14 mouse cellular contexts compared by ENCODE assay signal in the genomic region with DNA sequence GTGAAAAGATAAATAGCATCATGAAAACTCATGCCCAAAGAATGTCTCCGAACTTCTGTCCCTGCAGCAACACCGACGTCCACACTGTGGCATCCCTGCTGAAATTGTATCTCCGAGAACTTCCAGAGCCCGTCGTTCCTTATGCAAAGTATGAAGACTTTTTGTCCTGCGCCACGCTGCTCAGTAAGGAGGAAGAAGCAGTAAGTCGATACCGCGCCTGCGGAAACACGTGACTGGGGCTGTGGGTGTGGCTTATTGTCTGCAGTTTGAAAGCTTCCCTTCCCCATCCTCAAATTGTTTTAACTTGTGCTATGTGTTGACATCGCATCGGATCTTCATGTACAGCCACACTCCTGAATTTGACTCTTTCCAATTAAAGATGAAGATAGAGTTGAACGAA.
DNase-seq lines count a peak whose midpoint lies in the region; ATAC-seq and TF ChIP-seq lines count a peak whose summit lies in the region.
"Had no signal": no experiment of that assay in that cellular context is flagged by ENCODE, and none has a peak within 500 bp of the region (broad histone marks: within the 10 kb centered on the region; RNA-seq: fewer than 3 reads in every experiment).

No protein-coding gene starts in this region.

- in situ Hi-C loops in ES-E14 (cut with MboI; ENCODE audit: low sequenced_read_pairs in 2 of 2, unreplicated experiment in 2 of 2) = no loop called here

- no peak overlapping the region for H3K4me2 ChIP-seq in kidney, embryonic 15.5 days
- H3K4me2 ChIP-seq: midbrain, embryonic 13.5 days had no signal

- H3K36me3 ChIP-seq in ES-E14 (ENCODE audit: control insufficient read depth, insufficient read depth, low read length, poor library complexity, severe bottlenecking) = no peaks in the 10 kb centered on the region
- H3K36me3 ChIP-seq in embryonic facial prominence, embryonic 10.5 days (replicated peaks) = no peaks in the 10 kb centered on the region
- peaks cover 37% of the 10 kb centered on the region for H3K36me3 ChIP-seq in kidney, embryonic 15.5 days
- H3K36me3 ChIP-seq: midbrain, embryonic 13.5 days had no signal

- no peak overlapping the region for H3K4me3 ChIP-seq in ES-E14 (ENCODE audit: insufficient read depth in 1 of 2, low read depth in 1 of 2, low read length in 2 of 2, poor library complexity in 1 of 2, severe bottlenecking in 1 of 2)
- H3K4me3 ChIP-seq in embryonic facial prominence, embryonic 10.5 days = no peak overlapping the region
- no peak overlapping the region for H3K4me3 ChIP-seq in kidney, embryonic 15.5 days (replicated peaks)
- H3K4me3 ChIP-seq: midbrain, embryonic 13.5 days had no signal

- no peak for ATAC-seq in kidney, embryonic 15.5 days (replicated peaks; ENCODE audit: low FRiP score)

- no peak overlapping the region for H3K9ac ChIP-seq in ES-E14 (ENCODE audit: insufficient read depth, low read depth, low read length, poor library complexity, severe bottlenecking)
- no peak overlapping the region for H3K9ac ChIP-seq in kidney, embryonic 15.5 days
- H3K9ac ChIP-seq: liver, embryonic 14.5 days; midbrain, embryonic 13.5 days had no signal

- H3K27me3 ChIP-seq in embryonic facial prominence, embryonic 10.5 days (replicated peaks; ENCODE audit: low read depth, poor library complexity, severe bottlenecking) = no peaks in the 10 kb centered on the region
- H3K27me3 ChIP-seq in kidney, embryonic 15.5 days = no peaks in the 10 kb centered on the region
- H3K27me3 ChIP-seq: CH12.LX; midbrain, embryonic 13.5 days had no signal

- 62% methylated on average over 16 of the region's 16 CpGs for WGBS in embryonic facial prominence, embryonic 10.5 days
- 76% methylated on average over 16 of the region's 16 CpGs for WGBS in kidney, embryonic 15.5 days

- peak; percentile 22 for DNase-seq in layer of hippocampus, adult 11-12 months (ENCODE audit: low spot score)
- no peak for DNase-seq in layer of hippocampus, postnatal 14 days (ENCODE audit: low spot score in 2 of 2)
- DNase-seq in ES-E14 (ENCODE audit: low read depth, low spot score) = peak; percentile 11
- DNase-seq in embryonic facial prominence, embryonic 10.5 days (ENCODE audit: low spot score) = peak; percentile 30
- DNase-seq in naive thymus-derived CD4-positive, alpha-beta T cell, adult 2 months (ENCODE audit: low read depth) = peak; percentile 6
- no peak for DNase-seq in left cerebral cortex, adult 8-10 months (ENCODE audit: low spot score in 2 of 2)
- DNase-seq: adrenal gland, postnatal 14 days; cerebellum, postnatal 25 days; gastrocnemius, postnatal 36 days; lung, postnatal 36 days had no signal

- no peaks in the 10 kb centered on the region for H3K9me3 ChIP-seq in ES-E14 (ENCODE audit: control insufficient read depth, insufficient read depth, low read depth, low read length)
- H3K9me3 ChIP-seq in embryonic facial prominence, embryonic 10.5 days = no peaks in the 10 kb centered on the region
- H3K9me3 ChIP-seq in kidney, embryonic 15.5 days (replicated peaks) = no peaks in the 10 kb centered on the region
- H3K9me3 ChIP-seq: midbrain, embryonic 13.5 days had no signal

- no peak overlapping the region for H3K27ac ChIP-seq in ES-E14 (ENCODE audit: insufficient read depth, low read depth, low read length, poor library complexity, severe bottlenecking)
- no peak overlapping the region for H3K27ac ChIP-seq in embryonic facial prominence, embryonic 10.5 days (replicated peaks)
- no peak overlapping the region for H3K27ac ChIP-seq in kidney, embryonic 15.5 days
- H3K27ac ChIP-seq: liver, embryonic 14.5 days; midbrain, embryonic 13.5 days had no signal

- H3K4me1 ChIP-seq in ES-E14 (ENCODE audit: control insufficient read depth in 2 of 2, insufficient read depth in 2 of 2, low read length in 2 of 2, poor library complexity in 1 of 2) = no peaks in the 10 kb centered on the region
- H3K4me1 ChIP-seq in embryonic facial prominence, embryonic 10.5 days = 0 out of 2 replicates have a peak, but pooled peaks cover 4% of the 10 kb centered on the region
- H3K4me1 ChIP-seq in kidney, embryonic 15.5 days = peaks cover 22% of the 10 kb centered on the region
- H3K4me1 ChIP-seq: midbrain, embryonic 13.5 days had no signal

TF ChIP-seq in ES-E14, 5 proteins besides CTCF, POLR2A, EP300 and RAD21:
- no peak for TF ChIP-seq ZC3H11A (IDR thresholded peaks at IDR 0.05; ENCODE audit: borderline replicate concordance, low read depth, low read length)
- no peak for TF ChIP-seq HCFC1 (IDR thresholded peaks at IDR 0.05; ENCODE audit: borderline replicate concordance, insufficient read depth, low read length)
- no peak for TF ChIP-seq ZNF384 (IDR thresholded peaks at IDR 0.05; ENCODE audit: low read depth, low read length)
- no peak for TF ChIP-seq CHD2 (IDR thresholded peaks at IDR 0.05; ENCODE audit: low read depth, low read length)
- TF ChIP-seq MAFK (IDR thresholded peaks at IDR 0.05; ENCODE audit: insufficient read depth, low read depth, low read length) = no peak

Comparison
In these comparisons a context has a peak if more than half of its experiments do, and no peak if none do; other contexts are left out.
1. DNase-seq: peak in layer of hippocampus, adult 11-12 months (single experiment), ES-E14 (single experiment), embryonic facial prominence, embryonic 10.5 days (single experiment) and naive thymus-derived CD4-positive, alpha-beta T cell, adult 2 months (single experiment); none in layer of hippocampus, postnatal 14 days (0 of 2) and left cerebral cortex, adult 8-10 months (0 of 2).